Mouse (Mus musculus) natural killer cell, adult 2 months (primary cell): ENCODE data around the gene Spats2l.

Experiments used
- DNase-seq, 2 experiments: peaks; one replicate each; pipeline ENCODE4 v3.0.0; 2022; ENCODE audit warnings: low spot score in 2 of 2

Spats2l gene

DNA sequence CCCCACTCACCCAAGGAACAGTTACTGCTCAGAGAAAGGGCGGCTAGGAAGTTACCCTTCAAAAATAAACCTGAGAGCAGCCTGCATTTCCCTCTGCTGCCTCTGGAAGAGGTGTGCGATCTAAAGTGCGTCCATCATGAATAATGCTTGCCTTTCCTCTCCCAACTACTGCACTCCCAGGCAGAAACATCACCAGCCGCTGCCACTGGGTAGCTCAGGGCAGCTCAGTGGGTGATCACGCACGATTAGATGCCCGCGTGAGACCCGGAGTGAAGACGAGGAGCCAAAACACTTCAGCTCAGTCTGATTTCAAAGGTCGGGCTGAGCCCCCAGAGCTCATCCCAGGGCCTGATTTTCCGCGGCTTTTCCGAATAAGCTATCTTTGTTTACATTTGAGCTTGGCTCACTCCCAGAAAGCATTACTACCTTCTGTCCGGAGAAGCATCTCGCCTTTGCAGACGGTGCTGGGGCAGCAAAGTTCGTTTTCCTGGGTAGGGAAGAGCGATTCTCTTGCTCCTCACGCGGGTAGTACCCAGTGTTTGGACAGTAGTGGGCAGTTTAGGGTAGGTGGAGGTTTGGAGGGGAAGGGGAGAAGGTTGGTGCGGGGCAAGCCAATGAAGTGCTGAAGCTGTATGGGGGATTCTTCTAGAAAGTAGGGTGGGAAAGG, at the start of gene Spats2l:
Gene Spats2l (plus strand): TSS at position 162 of the 667 bp plus-strand sequence.
- no peak for DNase-seq

DNA sequence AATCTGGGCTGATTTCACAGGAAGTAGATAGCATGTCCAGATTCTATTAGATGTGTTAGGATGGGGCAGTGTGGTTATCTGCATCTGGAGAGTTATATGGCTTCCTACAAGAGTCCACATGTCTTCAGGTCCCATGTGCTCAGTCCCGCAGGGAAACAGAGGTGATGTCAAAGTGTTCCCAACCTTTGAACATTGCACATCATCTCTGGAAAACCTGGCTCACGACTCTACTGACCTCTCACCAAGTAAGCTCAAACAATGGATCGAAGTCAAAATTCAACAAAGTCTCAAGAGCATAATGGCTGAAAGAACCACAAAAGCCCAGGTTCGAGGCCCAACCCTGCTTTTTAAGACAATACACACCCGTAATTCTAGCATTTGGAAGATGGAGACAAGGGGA, 48.7 kb upstream of the Spats2l start:
- no peak for DNase-seq

DNA sequence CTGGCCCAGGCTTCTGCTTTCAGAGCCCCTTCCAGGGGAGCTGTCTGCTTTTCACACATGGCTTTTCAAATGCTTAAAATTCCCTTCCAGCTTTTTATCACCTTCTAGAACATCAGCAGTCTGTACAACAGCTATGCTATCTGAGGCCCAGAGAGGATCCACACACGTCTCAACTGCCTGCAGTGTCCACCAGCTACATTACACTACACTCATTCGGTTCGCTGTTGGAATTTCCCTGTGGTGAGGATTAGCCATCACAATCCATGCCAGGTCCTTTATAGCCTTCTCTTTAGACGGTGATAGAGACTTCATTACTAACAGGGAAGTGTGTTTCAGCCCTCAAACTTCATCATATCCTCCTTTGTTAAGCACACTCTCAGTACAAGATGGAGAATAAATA, 38.1 kb upstream of the Spats2l start:
- no peak for DNase-seq

DNA sequence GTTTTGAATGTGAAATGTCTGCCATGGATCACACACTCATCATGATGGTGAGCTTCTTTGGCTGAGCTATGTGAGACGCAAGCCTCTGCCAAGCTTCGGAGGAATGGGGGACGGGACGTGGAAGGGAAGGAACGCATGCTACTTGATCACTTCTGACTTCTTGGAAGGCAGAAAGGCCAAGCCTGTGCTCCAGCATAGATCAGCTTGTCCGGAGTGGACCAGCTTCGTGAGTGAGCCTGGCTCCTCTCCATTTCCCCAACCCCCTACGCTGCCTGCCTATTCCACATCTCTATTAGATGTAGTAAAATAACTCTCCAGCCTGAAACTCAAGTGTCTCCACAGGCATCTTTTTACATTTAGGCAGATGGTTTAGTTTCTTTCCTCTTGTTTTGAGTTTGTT, 32.2 kb upstream of the Spats2l start:
- DNase-seq: no peak

DNA sequence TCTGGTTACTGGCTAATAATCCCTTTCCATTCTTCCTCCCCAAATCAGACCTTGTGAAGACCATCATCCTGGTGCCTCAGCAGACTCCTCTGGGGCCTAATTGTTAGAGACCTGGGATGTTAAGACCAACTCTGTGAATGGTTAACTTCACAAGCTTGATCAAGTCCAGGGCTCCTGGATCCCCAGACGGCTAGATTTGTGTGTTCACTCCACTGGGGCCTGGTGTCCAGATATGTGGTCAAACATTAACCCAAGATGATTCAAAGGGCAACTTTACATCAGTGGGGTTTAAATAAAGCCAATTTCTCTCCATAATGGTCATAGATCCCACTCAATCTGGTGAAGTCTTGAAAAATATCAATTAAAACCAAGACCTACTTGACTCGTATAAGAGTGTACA, 31.7 kb upstream of the Spats2l start:
- DNase-seq: no peak

DNA sequence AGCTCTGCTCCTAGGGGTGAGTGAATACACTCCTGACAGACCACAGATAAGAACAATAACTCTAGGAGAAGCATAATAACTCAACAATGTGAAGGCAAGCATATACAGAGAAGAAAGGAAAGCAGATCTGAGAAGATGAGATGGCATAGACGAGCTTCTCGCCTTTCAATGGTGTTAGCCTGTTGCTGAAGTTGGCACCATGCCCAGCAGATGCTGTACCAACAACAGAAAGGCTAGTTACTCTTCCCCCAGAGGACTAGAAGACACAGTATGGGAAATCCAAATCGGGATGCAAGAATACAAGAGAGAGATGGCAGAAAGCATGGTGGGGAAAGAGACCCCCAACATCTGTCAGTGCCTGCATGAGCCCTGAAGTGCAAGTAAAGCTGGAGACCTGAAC, 22.2 kb upstream of the Spats2l start:
- DNase-seq: no peak

DNA sequence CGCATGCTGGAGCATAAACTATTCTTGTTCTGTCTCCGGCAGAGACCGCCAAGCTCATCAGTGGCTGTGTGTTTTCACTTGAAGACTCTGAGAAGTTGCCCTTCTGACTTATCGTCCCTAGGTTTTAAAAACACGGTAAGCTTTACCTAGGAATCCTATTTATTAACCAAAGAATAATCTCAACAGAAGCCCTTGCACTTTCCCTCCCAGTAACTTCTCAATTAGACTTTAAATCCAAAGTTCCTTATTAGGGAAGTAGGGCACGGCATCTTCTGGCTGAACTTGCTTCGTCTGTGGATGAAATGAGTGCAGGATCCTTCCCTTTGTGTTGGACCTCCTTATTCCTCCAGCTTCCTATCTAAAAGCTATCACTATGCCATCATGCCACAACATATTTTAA, 7.6 kb upstream of the Spats2l start:
- DNase-seq: no peak

DNA sequence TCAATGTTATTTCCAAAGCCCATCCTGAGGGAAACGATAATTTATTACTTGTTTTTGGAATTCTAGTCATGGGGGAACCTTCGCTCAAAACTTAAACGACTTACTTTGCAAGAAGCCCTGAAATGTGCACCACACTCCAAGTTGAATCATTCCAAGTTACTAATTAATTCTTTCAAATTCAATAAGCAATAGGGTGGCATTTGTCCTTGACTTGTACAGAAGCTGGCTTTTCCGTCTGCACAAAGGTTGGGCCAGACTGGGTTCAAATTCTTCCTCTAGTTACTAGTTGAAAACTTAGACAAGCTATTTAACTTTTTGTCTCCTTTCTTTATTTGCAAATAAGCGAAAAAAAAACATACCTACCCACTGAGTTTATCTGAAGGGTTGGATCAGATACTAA, 636 bp upstream of the Spats2l start:
- no peak for DNase-seq

DNA sequence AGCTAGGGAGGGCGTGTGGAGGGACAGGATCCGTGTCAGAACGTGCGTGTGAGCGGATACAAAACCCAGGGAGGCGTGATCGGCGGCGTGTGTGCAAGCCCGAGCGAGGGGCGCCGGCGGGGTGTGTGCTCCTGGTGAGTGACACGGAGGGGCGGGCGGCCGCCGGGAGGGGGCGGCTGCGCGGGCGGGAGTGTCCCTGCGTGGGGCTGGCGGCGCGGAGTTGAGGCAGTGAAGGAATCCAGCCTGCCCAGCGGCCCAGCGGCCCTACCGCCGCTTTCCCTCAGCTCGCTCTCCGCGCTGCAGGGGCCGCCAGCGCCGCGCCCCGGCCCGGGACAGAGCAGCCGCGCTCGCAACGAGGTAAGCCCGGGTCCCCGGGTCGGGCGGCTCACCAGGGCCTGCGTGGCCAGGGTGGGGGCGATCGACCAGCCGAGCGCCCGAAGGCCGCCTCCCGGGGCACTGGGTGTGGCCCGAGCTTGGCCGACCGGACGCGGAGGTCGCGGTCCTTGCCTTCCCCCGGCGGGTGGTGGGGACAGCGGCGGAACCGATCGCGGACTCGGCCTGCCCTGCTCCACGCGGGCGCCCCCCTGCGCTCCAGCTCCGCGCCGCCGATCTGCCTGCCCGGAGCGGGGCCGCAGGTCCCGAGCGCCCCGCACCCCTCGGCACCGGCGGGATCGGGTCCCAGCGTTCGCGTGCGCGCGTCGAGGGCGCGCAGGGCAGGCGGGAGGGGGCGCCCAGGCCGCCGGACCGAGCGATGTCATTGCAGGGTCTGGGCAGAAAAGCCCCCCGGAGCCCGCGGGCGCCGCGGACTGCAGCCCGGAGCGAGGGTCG, 920 bp downstream of the Spats2l start:
- DNase-seq: no peak

DNA sequence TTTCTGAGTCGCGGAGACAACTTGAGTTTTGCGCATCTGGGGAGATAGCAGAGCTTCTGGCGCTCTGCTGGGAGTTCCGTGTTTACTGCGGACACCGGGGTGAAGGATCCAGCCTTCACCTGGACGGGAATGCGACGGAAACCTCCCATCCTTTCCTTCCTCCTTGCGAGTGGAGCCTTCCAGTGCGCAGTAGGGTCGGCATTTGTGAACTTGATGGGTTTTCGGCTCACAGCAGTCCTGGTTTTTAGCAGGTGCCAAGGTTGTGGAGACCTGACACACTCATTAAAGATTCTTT, 1.5 kb downstream of the Spats2l start:
- no peak for DNase-seq

DNA sequence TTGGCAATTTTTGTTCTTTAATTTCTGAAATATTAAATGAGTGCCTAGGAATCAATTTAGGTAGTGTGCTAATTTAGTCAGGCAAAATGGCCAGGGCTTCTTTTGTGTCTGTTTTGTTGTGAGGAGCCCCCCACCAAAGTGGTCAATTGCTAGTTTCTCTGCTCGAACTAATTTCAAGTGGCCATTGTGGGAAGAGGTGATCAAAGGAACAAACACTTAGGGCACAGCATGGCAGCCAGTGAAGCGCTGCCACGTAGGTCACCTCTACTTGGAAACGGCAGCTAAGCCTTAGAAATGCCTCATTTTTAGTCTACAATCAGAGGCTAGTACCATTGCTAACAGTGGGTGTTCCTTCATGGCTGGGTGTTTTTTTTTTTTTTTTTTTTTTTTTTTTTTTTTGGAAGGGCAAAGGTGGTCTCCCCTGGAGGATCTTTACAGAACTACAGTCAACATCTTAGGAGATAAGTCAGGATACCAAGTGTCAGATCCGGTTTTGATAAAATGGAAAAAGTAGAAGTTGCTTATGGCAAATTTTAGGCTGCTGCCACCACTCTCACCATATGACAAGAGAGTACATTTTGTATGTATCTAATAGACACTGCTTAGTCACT, 2.8 kb downstream of the Spats2l start:
- no peak for DNase-seq

DNA sequence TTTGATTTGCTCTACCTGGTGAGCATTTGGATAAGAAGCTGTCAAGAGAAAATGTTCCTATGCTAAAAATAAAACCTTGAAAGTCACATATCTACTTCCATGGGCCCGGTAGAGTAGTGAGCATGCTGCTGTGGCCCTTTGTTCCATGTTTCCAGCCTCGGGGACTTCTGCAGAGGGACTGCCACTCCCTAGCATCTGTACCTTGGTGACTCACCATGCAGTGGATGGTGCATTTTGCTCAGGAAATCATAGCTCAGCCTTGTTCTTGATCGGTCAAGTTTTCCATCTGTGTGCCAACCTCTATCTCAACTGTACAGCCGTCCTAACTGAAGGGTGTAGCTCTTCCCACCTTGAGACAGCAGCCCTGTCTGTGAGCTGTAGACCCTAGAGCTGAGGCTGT, 10.3 kb downstream of the Spats2l start:
- no peak for DNase-seq

DNA sequence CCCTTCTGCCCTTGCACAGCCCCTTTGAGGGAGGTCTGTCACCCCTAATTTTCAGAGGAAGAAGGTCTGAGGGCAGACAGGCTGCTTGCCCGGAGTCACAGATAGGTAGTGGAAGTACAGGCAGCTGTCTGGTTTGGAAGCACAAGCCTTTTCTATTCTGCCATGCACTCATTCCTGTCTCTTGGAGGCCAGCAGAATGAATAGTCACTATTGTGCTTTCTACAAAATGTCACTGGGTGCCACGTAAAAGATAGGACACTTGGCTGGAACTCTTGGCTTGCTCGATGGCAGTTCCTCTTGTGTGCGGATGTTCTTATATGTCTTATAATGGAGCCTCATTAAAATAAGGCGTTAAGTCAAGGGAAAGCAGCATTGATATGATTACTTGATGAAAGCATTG, 15.9 kb downstream of the Spats2l start:
- no peak for DNase-seq

DNA sequence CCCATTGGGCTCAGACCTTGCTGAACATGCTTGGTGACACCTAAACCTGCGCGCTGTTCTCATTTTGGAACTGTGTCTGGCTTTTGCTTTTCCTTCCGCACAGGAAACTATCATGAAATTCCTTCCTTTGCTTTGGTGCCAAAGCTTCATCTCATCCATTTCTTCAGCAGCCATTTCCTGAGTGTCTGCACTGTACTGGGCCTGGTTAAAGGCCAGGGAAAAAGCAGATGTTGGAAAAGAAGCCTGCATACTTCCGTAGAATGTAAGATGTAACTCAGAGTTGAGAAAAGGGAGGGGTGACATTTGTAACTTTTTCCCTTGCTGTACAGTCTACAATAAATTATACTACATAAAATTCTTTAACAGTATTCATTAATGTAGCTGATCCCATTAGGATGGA, 18.2 kb downstream of the Spats2l start:
- DNase-seq: no peak

DNA sequence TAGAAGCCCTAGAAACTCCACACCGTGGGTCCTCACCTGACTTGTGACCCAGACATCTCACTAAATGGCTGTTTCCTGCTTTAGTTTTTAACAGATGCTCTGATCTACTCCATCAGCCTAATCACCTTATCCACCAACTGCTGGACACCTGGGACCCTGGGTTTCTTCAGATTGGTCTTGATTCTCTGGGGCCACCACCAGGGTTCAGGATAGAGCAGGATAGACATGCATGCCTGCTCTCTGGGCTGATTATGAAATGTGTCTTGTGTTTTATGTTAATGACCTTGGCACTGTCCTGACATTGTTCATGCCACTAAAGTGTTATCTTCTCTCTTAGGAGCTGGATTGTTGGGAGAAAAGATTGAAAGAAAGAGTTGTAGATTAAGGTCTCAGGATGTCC, 21.9 kb downstream of the Spats2l start:
- DNase-seq: no peak

DNA sequence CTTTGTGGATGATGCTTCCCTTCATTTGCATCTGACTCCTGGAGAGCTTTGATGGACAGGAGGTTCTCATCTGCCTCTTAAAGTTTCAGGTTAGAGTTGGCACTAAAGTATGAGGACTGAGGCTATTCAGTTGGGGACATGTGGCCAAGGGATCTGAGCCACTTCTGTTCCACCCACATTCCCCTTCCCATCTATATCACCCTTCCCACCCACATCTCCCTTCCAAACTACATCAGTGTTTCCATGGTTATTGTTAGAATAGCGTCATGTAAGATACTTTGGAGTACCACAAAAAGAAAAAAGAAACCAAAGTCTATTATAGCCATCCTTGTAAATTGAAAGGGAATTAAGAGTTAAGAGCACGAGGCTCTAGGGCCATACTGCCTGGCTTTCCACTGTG, 25.4 kb downstream of the Spats2l start:
- DNase-seq: no peak

DNA sequence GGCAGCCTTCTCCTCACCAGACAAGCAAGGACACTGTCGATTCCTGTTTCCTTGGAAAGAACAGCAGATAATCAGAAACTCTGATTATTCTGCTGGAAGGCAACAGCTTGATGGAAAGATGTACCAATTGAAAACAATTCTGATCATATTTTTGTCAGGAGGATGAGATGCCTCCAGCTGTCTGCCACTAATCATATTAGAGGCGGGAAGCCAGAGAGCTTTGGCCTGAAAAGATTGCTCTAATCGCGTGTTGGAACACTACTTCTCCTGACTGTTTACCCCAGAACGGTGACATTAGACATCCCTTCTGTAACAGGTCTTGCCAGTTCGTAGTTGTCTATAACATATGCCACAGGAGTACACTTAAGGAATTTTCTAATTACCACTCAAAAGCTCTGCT, 26.9 kb downstream of the Spats2l start:
- no peak for DNase-seq

DNA sequence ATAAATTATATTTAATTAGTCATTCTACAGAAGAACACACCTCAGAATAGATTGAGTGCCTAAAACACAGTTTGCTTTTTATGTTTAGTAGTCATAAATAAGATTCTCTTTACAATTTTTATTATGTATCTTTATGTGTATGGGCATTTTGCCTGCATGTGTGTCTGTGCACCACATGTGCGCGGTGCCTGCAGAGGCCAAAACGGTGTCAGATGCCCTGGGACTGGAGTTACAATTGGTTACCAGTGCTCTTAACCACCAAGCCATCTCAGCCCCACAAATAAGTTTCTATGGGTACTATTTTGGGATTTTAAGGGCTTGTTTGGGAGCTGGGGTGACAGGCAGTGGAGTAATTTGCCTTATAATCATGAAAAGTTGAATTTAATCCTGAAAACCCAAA, 32.2 kb downstream of the Spats2l start:
- no peak for DNase-seq

DNA sequence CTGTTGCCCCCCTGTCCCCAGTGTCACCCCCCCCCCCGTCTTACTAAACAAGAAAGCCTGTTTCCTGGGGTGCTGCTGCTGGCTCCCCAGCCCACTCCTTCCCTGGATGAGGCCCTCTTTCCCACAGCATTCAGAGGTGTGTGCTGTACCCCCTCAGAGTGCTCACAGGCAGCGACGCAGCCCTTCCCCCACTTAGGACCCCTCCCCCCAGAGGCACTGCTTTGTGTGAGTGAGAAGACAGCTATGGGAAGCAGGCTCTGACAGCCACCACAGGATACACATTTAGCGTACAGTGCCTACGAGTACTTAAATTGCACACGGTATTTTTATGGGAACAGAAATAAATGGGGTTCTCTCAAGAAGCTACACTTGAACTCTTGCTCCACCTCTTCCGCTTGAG, 33.9 kb downstream of the Spats2l start:
- DNase-seq: no peak

DNA sequence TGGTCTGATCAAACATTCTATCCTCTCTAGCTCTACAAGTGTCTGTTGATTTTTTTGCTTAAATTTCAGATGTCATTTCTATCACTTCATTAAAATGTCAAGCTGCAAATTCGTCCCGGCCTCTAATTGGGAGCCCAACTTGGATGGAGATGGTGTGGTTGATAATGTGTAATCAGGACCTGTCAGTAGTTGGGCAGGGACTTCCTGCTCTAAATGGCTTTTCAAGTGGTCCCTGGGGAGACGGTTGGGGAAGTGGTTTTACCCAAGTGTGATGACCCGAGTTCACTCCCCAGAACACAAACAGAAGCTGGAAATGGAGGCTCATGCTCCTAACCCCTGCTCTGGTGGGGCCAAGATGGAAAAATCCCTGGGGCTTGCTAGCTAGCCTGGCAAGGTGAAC, 36.3 kb downstream of the Spats2l start:
- no peak for DNase-seq

DNA sequence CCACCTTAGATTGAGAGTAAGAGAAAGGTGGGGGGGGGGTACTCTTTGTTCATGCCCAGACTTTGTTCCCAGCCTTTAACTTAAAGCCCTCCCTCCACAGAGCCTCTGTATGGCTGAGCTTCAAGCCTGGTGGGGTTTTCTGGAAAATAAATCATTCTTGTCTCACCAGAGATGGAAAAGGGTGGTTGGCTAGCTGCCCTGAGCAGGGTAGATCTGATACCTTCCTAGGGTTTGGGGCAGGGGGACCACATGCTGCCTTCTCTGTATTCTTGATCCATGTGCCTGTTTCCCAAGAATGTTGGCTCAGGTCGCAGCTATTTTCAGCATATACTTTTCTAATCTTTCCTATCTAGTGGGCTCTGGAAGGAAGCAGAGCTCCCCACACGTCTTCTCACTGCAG, 43.1 kb downstream of the Spats2l start:
- DNase-seq: no peak

DNA sequence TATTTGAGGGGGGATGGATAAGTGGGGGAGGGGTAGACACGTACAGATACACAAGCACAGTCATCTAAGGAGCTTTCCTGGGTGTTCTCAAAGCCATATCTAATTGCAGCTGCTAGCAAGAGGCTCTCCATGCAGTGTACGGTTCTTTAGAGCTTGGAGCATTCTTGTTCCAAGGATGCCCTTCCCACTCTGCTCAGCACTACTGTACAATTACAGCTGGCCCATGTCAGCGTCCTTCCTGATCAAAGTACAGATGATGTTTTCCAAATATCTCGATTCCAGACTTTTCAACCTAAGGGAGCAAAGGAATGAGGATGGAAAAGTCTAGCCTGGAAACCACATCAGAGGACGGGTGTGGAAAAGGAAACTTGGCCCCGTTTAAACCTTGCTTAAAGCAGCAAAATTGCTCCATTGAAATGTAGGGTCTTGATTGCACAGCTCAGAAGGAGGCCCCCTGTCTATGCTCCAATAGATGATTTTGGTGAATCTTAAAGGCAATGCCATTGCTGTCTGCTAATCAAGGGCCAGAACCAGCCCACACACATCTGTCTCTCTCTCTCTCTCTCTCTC, 46.6 kb downstream of the Spats2l start:
- no peak for DNase-seq
